Mouse (Mus musculus): ENCODE results near the gene Tbc1d1.
A peak's percentile ranks its signal among the peaks of the same experiment; 100 is the strongest.

The Tbc1d1 gene

GRCm38 (mm10) chr5:64206875-64207274 is 50.8 kb downstream of the Tbc1d1 start:
- DNase-seq (ENCODE audit: low spot score in 2 of 2): no peak

- DNase-seq (ENCODE audit: low spot score in 2 of 2): no peak
These were observed 51.7 kb downstream of the Tbc1d1 start for GRCm38 (mm10) chr5:64207800-64208199.

- DNase-seq (ENCODE audit: low spot score in 2 of 2): no peak
These were observed 54.7 kb downstream of the Tbc1d1 start for GRCm38 (mm10) chr5:64210817-64211216.

- DNase-seq (ENCODE audit: low spot score in 2 of 2): no peak
These were observed 55.2 kb downstream of the Tbc1d1 start for GRCm38 (mm10) chr5:64211284-64211683.

- DNase-seq (ENCODE audit: low spot score in 2 of 2): no peak
These were observed 56.1 kb downstream of the Tbc1d1 start for GRCm38 (mm10) chr5:64212206-64212605.

- no peak for DNase-seq (ENCODE audit: low spot score in 2 of 2)
These were observed 56.5 kb downstream of the Tbc1d1 start for GRCm38 (mm10) chr5:64212619-64213018.

- DNase-seq (ENCODE audit: low spot score in 2 of 2): no peak
These were observed 59.7 kb downstream of the Tbc1d1 start for GRCm38 (mm10) chr5:64215806-64216205.

- DNase-seq (ENCODE audit: low spot score in 2 of 2): no peak
These were observed 60.2 kb downstream of the Tbc1d1 start for GRCm38 (mm10) chr5:64216326-64216725.

- no peak for DNase-seq (ENCODE audit: low spot score in 2 of 2)
These were observed 61.2 kb downstream of the Tbc1d1 start for GRCm38 (mm10) chr5:64217256-64217655.

GRCm38 (mm10) chr5:64217816-64218602 is 61.9 kb downstream of the Tbc1d1 start:
- no peak for DNase-seq (ENCODE audit: low spot score in 2 of 2)

GRCm38 (mm10) chr5:64218603-64218999 is 62.5 kb downstream of the Tbc1d1 start:
- DNase-seq (ENCODE audit: low spot score in 2 of 2): no peak

- DNase-seq (ENCODE audit: low spot score in 2 of 2): no peak
These were observed 64.7 kb downstream of the Tbc1d1 start for GRCm38 (mm10) chr5:64220776-64221175.

GRCm38 (mm10) chr5:64224735-64225425 is 68.8 kb downstream of the Tbc1d1 start:
- peak; percentile 51 to 64 for DNase-seq (ENCODE audit: low spot score in 2 of 2)

GRCm38 (mm10) chr5:64228252-64228651 is 72.1 kb downstream of the Tbc1d1 start:
- DNase-seq (ENCODE audit: low spot score in 2 of 2): no peak

GRCm38 (mm10) chr5:64229336-64229866 is 73.3 kb downstream of the Tbc1d1 start:
- DNase-seq (ENCODE audit: low spot score in 2 of 2): no peak

GRCm38 (mm10) chr5:64230061-64230466 is 74.0 kb downstream of the Tbc1d1 start:
- peak; percentile 45 to 58 for DNase-seq (ENCODE audit: low spot score in 2 of 2)

- no peak for DNase-seq (ENCODE audit: low spot score in 2 of 2)
These were observed 74.5 kb downstream of the Tbc1d1 start for GRCm38 (mm10) chr5:64230507-64231041.

GRCm38 (mm10) chr5:64232872-64233271 is 76.8 kb downstream of the Tbc1d1 start:
- no peak for DNase-seq (ENCODE audit: low spot score in 2 of 2)

GRCm38 (mm10) chr5:64234269-64234985 is 78.3 kb downstream of the Tbc1d1 start:
- DNase-seq (ENCODE audit: low spot score in 2 of 2): no peak

GRCm38 (mm10) chr5:64235250-64235649 is 79.1 kb downstream of the Tbc1d1 start:
- DNase-seq (ENCODE audit: low spot score in 2 of 2): no peak

- no peak for DNase-seq (ENCODE audit: low spot score in 2 of 2)
These were observed 80.5 kb downstream of the Tbc1d1 start for GRCm38 (mm10) chr5:64236561-64236960.

- no peak for DNase-seq (ENCODE audit: low spot score in 2 of 2)
These were observed 81.2 kb downstream of the Tbc1d1 start for GRCm38 (mm10) chr5:64237263-64237662.
